Mouse (Mus musculus) brain, embryonic 14.5 days (tissue): Measurements from ENCODE around the gene Hist1h3e. TPM values are rescaled to one million over a fixed set of nuclear protein-coding genes. Genes with fewer than 3 reads are reported as not detected.

ENCODE experiments used
- DNase-seq: peaks from one replicate; pipeline ENCODE4 v3.0.0-alpha.2; 2011; ENCODE audit warnings: low read depth
- CTCF ChIP-seq: fragments of 200-500 bp; IDR thresholded peaks from 2 replicates; pipeline ENCODE4 v1.5.1; 2012; ENCODE audit warnings: inconsistent platforms, mild to moderate bottlenecking, moderate library complexity, borderline replicate concordance; ENCODE audit not compliant: insufficient read depth, insufficient read length; ENCODE audit errors: extremely low read depth
- POLR2A ChIP-seq: fragments of 200-500 bp; IDR thresholded peaks from 2 replicates; pipeline ENCODE4 v1.6.1; 2012; ENCODE audit warnings: mild to moderate bottlenecking, inconsistent platforms, borderline replicate concordance; ENCODE audit not compliant: poor library complexity, insufficient read depth, insufficient read length, severe bottlenecking; ENCODE audit errors: extremely low read depth
- polyA plus RNA-seq: library from polyadenylated mRNA; depleted of rRNA; stranded (reverse); fragments of >200 nt; gene quantifications from 2 replicates; pipeline ENCODE4 v1.2.3, GENCODE M21; 2012; rRNA removed

The Hist1h3e gene
- polyA plus RNA-seq, 1 experiment: 34.2 TPM

DNA sequence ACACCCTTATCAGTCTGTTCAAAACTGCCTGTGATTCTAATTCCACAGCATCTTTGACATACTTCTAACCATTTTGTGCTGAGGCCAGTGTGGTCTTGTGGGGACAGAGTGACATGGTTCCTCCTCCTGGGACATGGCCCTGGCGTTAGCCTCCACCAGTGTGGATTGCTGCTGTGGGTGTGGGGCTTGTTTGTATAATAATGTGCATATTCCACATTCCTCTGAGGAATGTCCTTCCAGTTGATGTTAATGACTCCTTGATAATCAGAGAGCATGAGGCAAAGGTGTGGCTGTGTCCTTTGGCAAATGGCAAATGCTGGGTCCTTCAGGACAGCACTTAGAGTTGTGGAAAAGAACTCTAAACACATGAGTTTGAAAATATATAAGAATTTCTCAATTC is 48.7 kb downstream of the Hist1h3e start:
- DNase-seq: no peak
- TF ChIP-seq CTCF (no peak), POLR2A (no peak)

Other genes with a start within 250 kb of the Hist1h3e start
- 21.2 and 22.4 TPM in 2 replicates for gene Zfp322a, start 193.2 kb downstream of the Hist1h3e start, polyA plus RNA-seq
- gene Abt1, start 138.5 kb downstream of the Hist1h3e start, polyA plus RNA-seq: 7.2 and 8.3 TPM in 2 replicates
- 0.05 and 0.12 TPM in 2 replicates for gene Btn1a1, start 96.5 kb downstream of the Hist1h3e start, polyA plus RNA-seq
- gene Btn2a2, start 73.5 kb downstream of the Hist1h3e start, polyA plus RNA-seq: 0.03 and 0.11 TPM in 2 replicates
- 23.3 and 31.7 TPM in 2 replicates for gene Hist1h4h, start 31.3 kb downstream of the Hist1h3e start, polyA plus RNA-seq
- 474 and 536 TPM in 2 replicates for gene Hist1h2af, start 28.5 kb downstream of the Hist1h3e start, polyA plus RNA-seq
- gene Hist1h3g, start 26.9 kb downstream of the Hist1h3e start, polyA plus RNA-seq: 25.5 and 42.1 TPM in 2 replicates
- gene Hist1h2bh, start 19.0 kb downstream of the Hist1h3e start, polyA plus RNA-seq: 4.4 and 4.7 TPM in 2 replicates
- 4.5 and 5.5 TPM in 2 replicates for gene Hist1h3f, start 18.3 kb downstream of the Hist1h3e start, polyA plus RNA-seq
- gene Hist1h4f, start 10.7 kb downstream of the Hist1h3e start, polyA plus RNA-seq: 17.2 and 25.6 TPM in 2 replicates
- 0.39 and 0.51 TPM in 2 replicates for gene Hist1h1d, start 9.1 kb downstream of the Hist1h3e start, polyA plus RNA-seq
- gene Hist1h2ae, start 8.9 kb upstream of the Hist1h3e start, polyA plus RNA-seq: 17.9 and 18.0 TPM in 2 replicates
- 44.4 and 68.0 TPM in 2 replicates for gene Hist1h2bg, start 9.0 kb upstream of the Hist1h3e start, polyA plus RNA-seq
- gene Hist1h2bf, start 11.8 kb upstream of the Hist1h3e start, polyA plus RNA-seq: 15.0 and 21.6 TPM in 2 replicates
- 7.2 and 13.6 TPM in 2 replicates for gene Hist1h2ad, start 12.0 kb upstream of the Hist1h3e start, polyA plus RNA-seq
- 21.8 and 24.7 TPM in 2 replicates for gene Hist1h3d, start 13.4 kb upstream of the Hist1h3e start, polyA plus RNA-seq
- gene Hist1h4d, start 19.2 kb upstream of the Hist1h3e start, polyA plus RNA-seq: 6.5 and 18.7 TPM in 2 replicates
- gene Hist1h2be, start 58.8 kb upstream of the Hist1h3e start, polyA plus RNA-seq: 3.5 TPM in 2 replicates
- gene Hist1h1e, start 60.2 kb upstream of the Hist1h3e start, polyA plus RNA-seq: 5.8 and 7.8 TPM in 2 replicates
- gene Hist1h2ac, start 121.6 kb upstream of the Hist1h3e start, polyA plus RNA-seq: 1.7 and 1.8 TPM in 2 replicates
- gene Hist1h2bc, start 121.8 kb upstream of the Hist1h3e start, polyA plus RNA-seq: 32.0 and 48.5 TPM in 2 replicates
- gene Hist1h1t, start 133.4 kb upstream of the Hist1h3e start, polyA plus RNA-seq: 0.08 TPM in 1 of 2 replicates, not detected in the other
- gene Hist1h4c, start 136.1 kb upstream of the Hist1h3e start, polyA plus RNA-seq: 4.6 and 11.6 TPM in 2 replicates
- 1.7 and 2.3 TPM in 2 replicates for gene Hfe, start 148.5 kb upstream of the Hist1h3e start, polyA plus RNA-seq
- gene Hist1h1c, start 176.4 kb upstream of the Hist1h3e start, polyA plus RNA-seq: 12.1 and 16.0 TPM in 2 replicates
- gene Hist1h3c, start 183.2 kb upstream of the Hist1h3e start, polyA plus RNA-seq: 30.4 and 54.0 TPM in 2 replicates
- 11.1 and 17.5 TPM in 2 replicates for gene Hist1h2bb, start 184.4 kb upstream of the Hist1h3e start, polyA plus RNA-seq
- 34.0 and 49.9 TPM in 2 replicates for gene Hist1h2ab, start 188.8 kb upstream of the Hist1h3e start, polyA plus RNA-seq
- 49.2 and 55.6 TPM in 2 replicates for gene Hist1h3b, start 189.9 kb upstream of the Hist1h3e start, polyA plus RNA-seq
- 17.9 and 20.4 TPM in 2 replicates for gene Hist1h4b, start 194.6 kb upstream of the Hist1h3e start, polyA plus RNA-seq
- 11.6 and 33.9 TPM in 2 replicates for gene Hist1h4a, start 198.9 kb upstream of the Hist1h3e start, polyA plus RNA-seq
- 22.8 and 41.9 TPM in 2 replicates for gene Hist1h3a, start 200.0 kb upstream of the Hist1h3e start, polyA plus RNA-seq
- 3.8 and 4.0 TPM in 2 replicates for gene Hist1h1a, start 201.3 kb upstream of the Hist1h3e start, polyA plus RNA-seq
- not detected in 2 replicates for gene Trim38, start 207.5 kb upstream of the Hist1h3e start, polyA plus RNA-seq
- gene Slc17a2, start 244.6 kb upstream of the Hist1h3e start, polyA plus RNA-seq: not detected in 2 replicates